In genomic region chr2:164494126-164494525, GRCm38 (mm10) we compare ENCODE assay signal across 35 mouse cellular contexts. TPM values are rescaled to one million over a fixed set of nuclear protein-coding genes. Genes with fewer than 3 reads are reported as not detected.
DNase-seq lines count a peak whose midpoint lies in the region; TF ChIP-seq lines count a peak whose summit lies in the region.
"Had no signal": no experiment of that assay in that cellular context is flagged by ENCODE, and none has a peak within 500 bp of the region (broad histone marks: within the 10 kb centered on the region; RNA-seq: fewer than 3 reads in every experiment).

No protein-coding gene starts in this region.

- DNase-seq in cerebellum, postnatal 10 days: peak; percentile 29 to 42
- no peak for DNase-seq in cerebellum, adult 18-20 months
- no peak for DNase-seq in layer of hippocampus, adult 2 months (ENCODE audit: low spot score in 2 of 2)
- no peak for DNase-seq in layer of hippocampus, adult 9-10 months (ENCODE audit: low spot score)
- peak; percentile 27 for DNase-seq in right cerebral cortex, adult 18-20 months
- no peak for DNase-seq in right cerebral cortex, postnatal 14 days
- peak; percentile 46 for DNase-seq in fibroblast of lung, adult 2 months (ENCODE audit: low read depth)
- DNase-seq in embryo, embryonic 10 days (ENCODE audit: low spot score): no peak
- DNase-seq: adrenal gland, postnatal 25 days; cerebellum, postnatal 14 days; embryo, embryonic 11 days; gastrocnemius, postnatal 10 days; heart, postnatal 10 days; kidney, adult 18-20 months; kidney, postnatal 36 days; right cerebral cortex, postnatal 4 days; thymus, adult 18-20 months; thymus, postnatal 25 days had no signal

- peak overlapping the region; percentile 32; the same call in 1 of the 2 replicates for H3K27ac ChIP-seq in layer of hippocampus, adult 2 months
- H3K27ac ChIP-seq: embryonic facial prominence, embryonic 12.5 days; forebrain, embryonic 10.5 days; heart, embryonic 13.5 days; limb, embryonic 13.5 days; lung, embryonic 15.5 days; midbrain, embryonic 10.5 days; neural tube, embryonic 13.5 days; stomach, postnatal 0 days had no signal

- TF ChIP-seq CTCF in layer of hippocampus, adult 2 months (conservative IDR thresholded peaks at IDR 0.05): no peak

- H3K4me3 ChIP-seq in layer of hippocampus, adult 2 months: no peak overlapping the region
- H3K4me3 ChIP-seq: embryonic facial prominence, embryonic 12.5 days; forebrain, embryonic 10.5 days; heart, embryonic 13.5 days; limb, embryonic 13.5 days; lung, embryonic 15.5 days; midbrain, embryonic 10.5 days; myocyte; neural tube, embryonic 13.5 days had no signal

RNA-seq across cellular contexts. Expression of gene Pigt, which starts 3.2 kb away (rescaled TPM):
- total RNA-seq in layer of hippocampus, adult 2 months (2021): 10 to 100 TPM; 79.3 to 84.1 TPM

RNA-seq across cellular contexts. Expression of gene Dbndd2, which starts 8.2 kb away (rescaled TPM):
- total RNA-seq in layer of hippocampus, adult 2 months (2021): 100 to 1,000 TPM; 111 to 112 TPM
- total RNA-seq: hematopoietic stem cell, adult 5-6 weeks had no signal

RNA-seq across cellular contexts. Expression of gene Trp53tg5, which starts 20.6 kb away (rescaled TPM):
- not detected for total RNA-seq in layer of hippocampus, adult 2 months (2021)
- total RNA-seq: adrenal gland, adult 18-20 months; adrenal gland, postnatal 25 days; gastrocnemius, postnatal 10 days; heart, adult 8-10 months; heart, postnatal 10 days; hematopoietic stem cell, adult 5-6 weeks; layer of hippocampus, adult 8-10 months; left cerebral cortex, adult 18-20 months; left cerebral cortex, postnatal 14 days; megakaryocyte progenitor cell, adult 5-6 weeks; MEL had no signal

RNA-seq across cellular contexts. Expression of gene Gm20458, which starts 33.4 kb away (rescaled TPM):
- 1 to 10 TPM; 6.2 to 6.9 TPM for total RNA-seq in layer of hippocampus, adult 2 months (2021)
- total RNA-seq: hematopoietic stem cell, adult 5-6 weeks; megakaryocyte progenitor cell, adult 5-6 weeks had no signal

RNA-seq across cellular contexts. Expression of gene Sys1, which starts 37.4 kb away (rescaled TPM):
- 10 to 100 TPM; 40.8 to 41.0 TPM for total RNA-seq in layer of hippocampus, adult 2 months (2021)

Comparison
In these comparisons a context has a peak if more than half of its experiments do, and no peak if none do; other contexts are left out.
1. DNase-seq: peak in cerebellum, postnatal 10 days (2 of 2), right cerebral cortex, adult 18-20 months (single experiment) and fibroblast of lung, adult 2 months (single experiment); none in cerebellum, adult 18-20 months (0 of 2), layer of hippocampus, adult 2 months (0 of 2), layer of hippocampus, adult 9-10 months (single experiment), right cerebral cortex, postnatal 14 days (single experiment) and embryo, embryonic 10 days (single experiment).